Mouse (Mus musculus) Patski (cell line): Measurements from ENCODE around the gene Gm16427. TPM values are rescaled to one million over a fixed set of nuclear protein-coding genes. Genes with fewer than 3 reads are reported as not detected.
"Not testable (repeated sequence)": the region's sequence is repeated elsewhere in the genome, so short reads cannot be mapped to it uniquely, and the experiment has no call there.

Experiments
- ATAC-seq: fragments of 100-300 bp; one replicate; pipeline ENCODE4 v1.8.0; 2021
- CTCF ChIA-PET: fragments of 350-600 bp; sonication (Branson Sonifier 250); formaldehyde crosslinking; loops from one replicate; lab custom pipeline; 2022; ENCODE audit warnings: inconsistent platforms; lab: Charles Lee
- POLR2A ChIA-PET: fragments of 350-600 bp; sonication (Branson Sonifier 250); formaldehyde crosslinking; loops from one replicate; lab custom pipeline; 2022; ENCODE audit warnings: antibody characterized with exemption, inconsistent platforms; lab: Charles Lee
- DNase-seq: peaks from one replicate; pipeline ENCODE4 v3.0.0-alpha.2; 2011; ENCODE audit warnings: low read depth, low spot score
- H3K27me3 ChIP-seq: fragments of 371-371 bp; one replicate; pipeline ENCODE4 v1.5.1; 2021
- in situ Hi-C: fragments of 300-500 bp; cut with MboI; formaldehyde crosslinking; loops from 3 replicates; pipeline ENCODE4 v1.11.1; 2018; ENCODE audit warnings: low pct_unique_long_range_greater_than_20kb, mixed read lengths
- polyA plus RNA-seq: library from polyadenylated mRNA; unstranded; gene quantifications from one replicate; pipeline ENCODE4 v1.2.3, GENCODE M21; 2021

Gm16427 gene
- polyA plus RNA-seq: not detected

- DNase-seq, POLR2A ChIA-PET, H3K27me3 ChIP-seq, CTCF ChIA-PET, in situ Hi-C loops, ATAC-seq: not testable (repeated sequence)
These were observed at the start of gene Gm16427 for GRCm38 (mm10) chr5:93540100-93540499. Gene Gm16427 (minus strand): TSS chr5:93540200.

Other genes starting within 250 kb of the Gm16427 start
- gene C87414, start 131.4 kb upstream of the Gm16427 start, polyA plus RNA-seq: not detected